Mouse (Mus musculus) forebrain, embryonic 11.5 days (tissue): ENCODE results near the gene Clstn3. TPM values are rescaled to one million over a fixed set of nuclear protein-coding genes. Genes with fewer than 3 reads are reported as not detected.
"Not testable (repeated sequence)": the region's sequence is repeated elsewhere in the genome, so short reads cannot be mapped to it uniquely, and the experiment has no call there.

Experiments used
- ATAC-seq: fragments of 200-750 bp; cut with Nextera tagmentation; replicated peaks from 2 replicates; pipeline ENCODE4 v1.8.0; 2017; ENCODE audit warnings: moderate TSS enrichment; ENCODE audit not compliant: low FRiP score
- DNase-seq: peaks from one replicate; pipeline ENCODE4 v3.0.0-alpha.2; 2017; ENCODE audit warnings: low spot score
- H3K27ac ChIP-seq: fragments of 300-500 bp; sonication (generic); 2 replicates; pipeline ENCODE4 v1.5.1; 2014; ENCODE audit warnings: low read depth, low read length
- H3K27me3 ChIP-seq: fragments of 300-500 bp; sonication (generic); 2 replicates; pipeline ENCODE4 v1.6.1; 2014; ENCODE audit warnings: mild to moderate bottlenecking, low read length, mixed read lengths; ENCODE audit not compliant: control insufficient read depth, insufficient read depth
- H3K36me3 ChIP-seq: fragments of 300-500 bp; sonication (generic); 2 replicates; pipeline ENCODE4 v1.6.1; 2014; ENCODE audit warnings: mild to moderate bottlenecking, low read length, moderate library complexity, mixed read lengths; ENCODE audit not compliant: control insufficient read depth, insufficient read depth
- H3K4me1 ChIP-seq: fragments of 300-500 bp; sonication (generic); replicated peaks from 2 replicates; pipeline ENCODE4 v1.6.1; 2014; ENCODE audit warnings: low read length, mixed read lengths; ENCODE audit not compliant: control insufficient read depth, insufficient read depth
- H3K4me2 ChIP-seq: fragments of 300-500 bp; sonication (generic); 2 replicates; pipeline ENCODE4 v1.6.1; 2014; ENCODE audit warnings: low read depth, mild to moderate bottlenecking, low read length, moderate library complexity, mixed read lengths; ENCODE audit not compliant: severe bottlenecking
- H3K4me3 ChIP-seq: fragments of 300-500 bp; sonication (generic); 2 replicates; pipeline ENCODE4 v1.5.1; 2014; ENCODE audit warnings: low read depth, low read length
- H3K9ac ChIP-seq: fragments of 300-500 bp; sonication (generic); 2 replicates; pipeline ENCODE4 v1.6.1; 2014; ENCODE audit warnings: low read length
- H3K9me3 ChIP-seq: fragments of 300-500 bp; sonication (generic); 2 replicates; pipeline ENCODE4 v1.6.1; 2016; ENCODE audit warnings: low read length, mixed read lengths; ENCODE audit not compliant: control insufficient read depth
- WGBS: fragments of 180-500 bp; shearing (Covaris S2); extraction: QIAGEN DNeasy Blood & Tissue Kit; methylation state at CpG from one replicate; pipeline ENCODE4 v1.1.7; 2014; 5-methylcytosine and 5-hydroxymethylcytosine counted together
- polyA plus RNA-seq: library from polyadenylated mRNA; unstranded; fragments of >200 nt; fragmentation: Nextera tagmentation; extraction: Ambion mirVana; gene quantifications from 2 replicates; pipeline ENCODE4 v1.2.1, GENCODE M21; 2014

Clstn3 gene
- polyA plus RNA-seq, 1 experiment from 2014 or later = 12.8 TPM

DNA sequence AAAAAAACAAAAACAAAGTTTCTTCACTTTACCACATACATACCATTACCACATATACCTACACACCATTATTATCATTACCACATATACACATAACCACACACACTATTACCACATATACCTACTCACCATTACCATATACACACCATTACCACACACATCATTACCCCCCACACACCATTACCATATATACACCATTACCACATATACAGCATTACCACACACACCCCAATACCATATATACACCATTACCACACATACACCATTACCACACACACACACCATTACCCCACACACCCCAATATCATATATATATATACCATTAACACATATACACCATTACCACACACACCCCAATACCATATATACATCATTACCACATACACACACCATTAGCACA, 57.4 kb downstream of the Clstn3 start:
- peaks cover 9% of the 10 kb centered on the region; the same call in 1 of the 2 replicates for H3K36me3 ChIP-seq
- DNase-seq = no peak
- no peaks in the 10 kb centered on the region for H3K27me3 ChIP-seq
- no peak overlapping the region for H3K4me2 ChIP-seq
- no peaks in the 10 kb centered on the region for H3K4me1 ChIP-seq
- no peaks in the 10 kb centered on the region for H3K9me3 ChIP-seq
- no peak overlapping the region for H3K27ac ChIP-seq
- ATAC-seq = no peak
- no peak overlapping the region for H3K4me3 ChIP-seq
- no peak overlapping the region for H3K9ac ChIP-seq

DNA sequence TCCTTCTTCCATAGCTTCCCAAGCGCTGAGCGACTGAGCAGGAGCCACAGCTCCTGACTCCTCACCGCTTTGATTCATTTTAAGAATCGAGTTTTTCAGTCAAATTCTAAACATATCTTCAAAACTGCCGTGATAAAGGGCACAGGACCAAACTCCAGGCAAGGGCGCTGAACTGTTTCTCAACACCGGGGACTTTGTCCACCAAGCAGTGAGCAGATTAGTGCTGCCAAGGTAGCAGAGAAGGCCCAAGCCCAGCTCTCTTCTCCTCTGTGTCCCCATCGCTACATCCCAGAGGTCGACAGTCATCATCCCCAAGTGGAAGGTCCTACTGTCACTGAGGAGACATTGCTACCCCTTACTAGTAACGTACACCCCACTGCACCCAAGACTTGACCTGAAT, 58.3 kb downstream of the Clstn3 start:
- Histone ChIP-seq H3K4me2 (no peak overlapping the region), H3K9me3 (no peaks in the 10 kb centered on the region), H3K27me3 (no peaks in the 10 kb centered on the region), H3K36me3 (peaks cover 9% of the 10 kb centered on the region; the same call in 1 of the 2 replicates), H3K9ac (no peak overlapping the region), H3K27ac (no peak overlapping the region), H3K4me3 (no peak overlapping the region), H3K4me1 (no peaks in the 10 kb centered on the region)
- 93% methylated on average over 10 of the region's 10 CpGs for WGBS
- no peak for ATAC-seq
- DNase-seq = no peak

DNA sequence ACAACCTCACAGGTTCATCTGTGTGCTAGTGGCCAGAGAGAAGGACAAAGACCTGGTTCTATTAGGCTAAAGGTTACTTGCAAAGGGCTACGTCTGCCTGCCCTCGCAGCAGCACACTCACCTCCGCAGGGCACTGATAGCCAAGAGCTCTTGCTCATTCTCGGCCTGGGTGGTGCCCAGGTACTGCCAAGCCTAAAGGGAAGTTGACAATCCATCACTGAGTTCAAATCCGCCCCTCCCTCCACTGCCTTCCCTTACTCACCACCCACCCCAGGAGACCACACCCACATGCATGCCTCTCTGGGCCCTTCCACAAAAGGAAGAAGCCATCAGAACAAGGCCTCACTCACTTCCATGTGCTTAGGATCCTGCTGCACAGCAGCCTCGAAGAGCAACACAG, 64.9 kb downstream of the Clstn3 start:
- ATAC-seq (no peak), DNase-seq (no peak)
- Histone ChIP-seq H3K4me1 (no peaks in the 10 kb centered on the region), H3K27me3 (no peaks in the 10 kb centered on the region), H3K27ac (no peak overlapping the region), H3K4me2 (no peak overlapping the region), H3K36me3 (peaks cover 19% of the 10 kb centered on the region), H3K4me3 (no peak overlapping the region), H3K9me3 (no peaks in the 10 kb centered on the region), H3K9ac (no peak overlapping the region)
- 90% methylated on average over 6 of the region's 6 CpGs for WGBS

- H3K36me3 ChIP-seq = peaks cover 15% of the 10 kb centered on the region
These were observed 69.6 kb downstream of the Clstn3 start for GRCm38 (mm10) chr6:124394991-124395390.

More at GRCm38 (mm10) chr6:124394991-124395390, 69.6 kb downstream of the Clstn3 start:
- not testable (repeated sequence) for H3K9ac ChIP-seq, H3K4me3 ChIP-seq, H3K27ac ChIP-seq, DNase-seq, H3K4me1 ChIP-seq, H3K4me2 ChIP-seq, ATAC-seq, H3K27me3 ChIP-seq, H3K9me3 ChIP-seq
- 93% methylated on average over 3 of the region's 3 CpGs for WGBS

Other genes with a start within 250 kb of the Clstn3 start
- not detected in 2 replicates for gene Vmn2r27, start 232.9 kb downstream of the Clstn3 start, polyA plus RNA-seq
- not detected in 2 replicates for gene Cd163, start 160.1 kb downstream of the Clstn3 start, polyA plus RNA-seq
- gene Pex5, start 49.7 kb downstream of the Clstn3 start, polyA plus RNA-seq = 46.9 and 49.9 TPM in 2 replicates
- gene C1rl, start 28.3 kb upstream of the Clstn3 start, polyA plus RNA-seq = 0.08 and 0.21 TPM in 2 replicates
- gene C1ra, start 47.6 kb upstream of the Clstn3 start, polyA plus RNA-seq = 0.08 and 0.35 TPM in 2 replicates
- gene C1s1, start 77.6 kb upstream of the Clstn3 start, polyA plus RNA-seq = 0.33 TPM in 1 of 2 replicates, not detected in the other
- gene C1rb, start 105.5 kb upstream of the Clstn3 start, polyA plus RNA-seq = not detected in 2 replicates
- gene C1s2, start 171.3 kb upstream of the Clstn3 start, polyA plus RNA-seq = not detected in 2 replicates
- gene Lpcat3, start 198.2 kb upstream of the Clstn3 start, polyA plus RNA-seq = 34.3 and 35.5 TPM in 2 replicates
- 227 and 228 TPM in 2 replicates for gene Emg1, start 247.4 kb upstream of the Clstn3 start, polyA plus RNA-seq
- 376 and 404 TPM in 2 replicates for gene Phb2, start 247.5 kb upstream of the Clstn3 start, polyA plus RNA-seq